Mouse (Mus musculus) CH12.LX (cell line): ENCODE data around the gene Epb41l5. TPM values are rescaled to one million over a fixed set of nuclear protein-coding genes. Genes with fewer than 3 reads are reported as not detected.

Experiments used
- DNase-seq: peaks from one replicate; pipeline ENCODE4 v3.0.0-alpha.2; 2013; ENCODE audit errors: extremely low read depth
- H3K27ac ChIP-seq: 2 replicates; pipeline ENCODE4 v1.5.1; 2012; ENCODE audit warnings: low read depth, mild to moderate bottlenecking, control low read depth, moderate library complexity; ENCODE audit not compliant: insufficient read depth
- H3K27me3 ChIP-seq: replicated peaks from 2 replicates; pipeline ENCODE3; 2012; ENCODE audit warnings: inconsistent platforms
- H3K36me3 ChIP-seq, 2 experiments: replicated peaks in 1 of 2; 2 replicates each; pipeline versions ENCODE3 to v1.6.1; 2012; ENCODE audit warnings: inconsistent platforms in 1 of 2, low read length in 1 of 2, mild to moderate bottlenecking in 1 of 2, mixed read lengths in 1 of 2, moderate library complexity in 1 of 2; ENCODE audit not compliant: control insufficient read depth in 1 of 2, insufficient read depth in 1 of 2
- H3K4me1 ChIP-seq, 2 experiments: 2 replicates each; pipeline ENCODE4 v1.6.1; 2012; ENCODE audit warnings: inconsistent platforms in 1 of 2, moderate library complexity in 1 of 2; ENCODE audit not compliant: insufficient read depth in 2 of 2, control insufficient read depth in 1 of 2
- H3K4me2 ChIP-seq: 2 replicates; pipeline ENCODE4 v1.6.1; 2012; ENCODE audit warnings: low read depth, mild to moderate bottlenecking, control low read depth; ENCODE audit not compliant: poor library complexity, insufficient read depth, severe bottlenecking
- H3K4me3 ChIP-seq, 3 experiments: fragments of 150-350 bp in 1 of 3; sonication (generic) in 1 of 3; replicated peaks in 1 of 3; 2 replicates each; pipeline versions ENCODE3 to v1.5.1; 2011 to 2012; ENCODE audit warnings: low read depth in 2 of 3, low read length in 2 of 3, mild to moderate bottlenecking in 2 of 3, moderate library complexity in 2 of 3, control low read depth in 1 of 3, improper control_type of control experiment in 1 of 3, inconsistent platforms in 1 of 3, mixed read lengths in 1 of 3; ENCODE audit not compliant: poor library complexity in 1 of 3
- H3K79me2 ChIP-seq: replicated peaks from 2 replicates; pipeline ENCODE4 v1.6.1; 2012; ENCODE audit warnings: mild to moderate bottlenecking, moderate library complexity; ENCODE audit not compliant: control insufficient read depth, poor library complexity, insufficient read depth, severe bottlenecking; ENCODE audit errors: extremely low read depth
- H3K9ac ChIP-seq: 2 replicates; pipeline ENCODE4 v1.6.1; 2012; ENCODE audit warnings: low read depth, mild to moderate bottlenecking, control low read depth, moderate library complexity; ENCODE audit not compliant: insufficient read depth
- H3K9me3 ChIP-seq: replicated peaks from 2 replicates; pipeline ENCODE3; 2012; ENCODE audit warnings: low read length, inconsistent platforms, mixed read lengths
- CHD1 ChIP-seq: IDR thresholded peaks from 2 replicates; pipeline ENCODE4 v1.6.1; 2012; ENCODE audit warnings: low read depth, low read length, improper control_type of control experiment, inconsistent platforms
- ELF1 ChIP-seq: IDR thresholded peaks from 2 replicates; pipeline ENCODE4 v1.6.1; 2014; ENCODE audit warnings: low read depth, mild to moderate bottlenecking, inconsistent platforms, low read length, improper control_type of control experiment
- GABPA ChIP-seq: IDR thresholded peaks from 2 replicates; pipeline ENCODE4 v1.6.1; 2012; ENCODE audit warnings: low read depth, low read length, improper control_type of control experiment, inconsistent platforms; ENCODE audit not compliant: insufficient replicate concordance
- HCFC1 ChIP-seq: IDR thresholded peaks from 2 replicates; pipeline ENCODE4 v1.6.1; 2012; ENCODE audit warnings: low read depth, mild to moderate bottlenecking, inconsistent platforms, low read length, improper control_type of control experiment
- JUN ChIP-seq: IDR thresholded peaks from 2 replicates; pipeline ENCODE4 v1.6.1; 2011; ENCODE audit warnings: low read depth, mild to moderate bottlenecking, low read length, improper control_type of control experiment, moderate library complexity; ENCODE audit not compliant: insufficient read depth
- MAFK ChIP-seq: IDR thresholded peaks from 2 replicates; pipeline ENCODE4 v1.6.1; 2011; ENCODE audit warnings: low read length, improper control_type of control experiment; ENCODE audit not compliant: insufficient replicate concordance
- MAX ChIP-seq: IDR thresholded peaks from 2 replicates; pipeline ENCODE4 v1.6.1; 2011; ENCODE audit warnings: low read length, improper control_type of control experiment
- NELFE ChIP-seq: IDR thresholded peaks from 2 replicates; pipeline ENCODE4 v1.6.1; 2011; ENCODE audit warnings: low read depth, low read length, improper control_type of control experiment
- NRF1 ChIP-seq: IDR thresholded peaks from 2 replicates; pipeline ENCODE4 v1.6.1; 2014; ENCODE audit warnings: low read depth, mild to moderate bottlenecking, inconsistent platforms, low read length, improper control_type of control experiment, moderate library complexity
- PAX5 ChIP-seq: IDR thresholded peaks from 2 replicates; pipeline ENCODE4 v1.6.1; 2012; ENCODE audit warnings: low read length, inconsistent platforms, mixed read lengths
- POLR2A ChIP-seq: IDR thresholded peaks from 2 replicates; pipeline ENCODE4 v1.6.1; 2011; ENCODE audit warnings: low read depth, mild to moderate bottlenecking, improper control_type of control experiment, low read length
- SIN3A ChIP-seq: IDR thresholded peaks from 2 replicates; pipeline ENCODE4 v1.6.1; 2012; ENCODE audit warnings: low read length, improper control_type of control experiment, inconsistent platforms
- TCF12 ChIP-seq: IDR thresholded peaks from 2 replicates; pipeline ENCODE4 v1.6.1; 2014; ENCODE audit warnings: low read depth, mild to moderate bottlenecking, inconsistent platforms, low read length, improper control_type of control experiment
- UBTF ChIP-seq: IDR thresholded peaks from 2 replicates; pipeline ENCODE4 v1.6.1; 2012; ENCODE audit warnings: low read depth, mild to moderate bottlenecking, inconsistent platforms, low read length, improper control_type of control experiment, moderate library complexity
- USF2 ChIP-seq: conservative IDR thresholded peaks from 2 replicates; pipeline ENCODE4 v1.6.1; 2011; ENCODE audit warnings: low read depth, low read length, improper control_type of control experiment
- ZC3H11A ChIP-seq: IDR thresholded peaks from 2 replicates; pipeline ENCODE4 v1.6.1; 2012; ENCODE audit warnings: low read depth, mild to moderate bottlenecking, inconsistent platforms, low read length, improper control_type of control experiment
- ZMIZ1 ChIP-seq: IDR thresholded peaks from 2 replicates; pipeline ENCODE4 v1.6.1; 2012; ENCODE audit warnings: low read depth, mild to moderate bottlenecking, inconsistent platforms, low read length, improper control_type of control experiment
- ZNF384 ChIP-seq: IDR thresholded peaks from 2 replicates; pipeline ENCODE4 v1.6.1; 2012; ENCODE audit warnings: low read depth, low read length, improper control_type of control experiment, inconsistent platforms
- dilution Hi-C: fragments of 300-500 bp; cut with MboI; formaldehyde crosslinking; loops from 2 replicates; pipeline ENCODE4 v1.14.3; 2020; ENCODE audit warnings: low sequenced_read_pairs; ENCODE audit not compliant: extremely low pct_unique_long_range_greater_than_20kb, extremely low pct_ligation_motif_present
- in situ Hi-C: fragments of 300-500 bp; cut with MboI; formaldehyde crosslinking; loops from 3 replicates; pipeline ENCODE4 v1.14.3; 2019; ENCODE audit warnings: low sequenced_read_pairs, low pct_ligation_motif_present, low pct_unique_long_range_greater_than_20kb, mixed read lengths
- polyA plus RNA-seq: library from polyadenylated mRNA; unstranded; fragments of >175 nt; gene quantifications from 2 replicates; pipeline ENCODE4 v1.2.1, GENCODE M21; 2012; ENCODE audit warnings: low read depth; ENCODE audit not compliant: insufficient read length
- total RNA-seq, 2 experiments: library from RNA; depleted of rRNA; stranded (reverse); fragments of 300-350 nt in 1 of 2; fragments of >200 nt in 1 of 2; gene quantifications; 2 replicates each; pipeline ENCODE4 v1.2.3; 2012 to 2014

Gene Epb41l5
- total and polyA plus RNA-seq, 3 experiments = 3.8 to 4.5 (median 4.3) TPM

DNA sequence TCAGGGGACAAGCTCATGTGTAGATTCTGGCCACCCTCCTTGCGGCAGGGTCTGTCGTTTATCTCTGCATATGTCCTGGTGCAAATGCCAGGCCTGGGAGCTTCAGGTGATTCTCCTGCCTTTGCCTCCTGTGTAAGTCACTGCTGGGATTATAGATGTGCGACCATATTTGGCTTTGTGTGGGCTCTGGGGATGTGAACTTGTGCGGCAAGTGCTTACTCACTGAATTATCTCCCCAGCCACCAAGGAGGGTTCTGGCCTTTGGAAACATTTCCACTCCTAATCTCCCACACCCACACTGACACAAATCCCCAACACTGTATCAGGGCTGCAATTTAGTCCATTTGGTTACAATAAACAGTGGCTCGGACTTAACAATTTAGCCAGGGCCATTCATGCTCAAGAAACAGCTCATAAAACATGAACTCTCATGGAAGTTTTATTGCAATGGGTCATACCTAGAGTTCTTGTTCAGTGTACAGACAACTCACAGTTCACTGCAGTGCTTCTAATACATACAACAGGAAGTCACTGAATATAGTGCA is 104.1 kb downstream of the Epb41l5 start:
- no peak overlapping the region for H3K4me3 ChIP-seq
- DNase-seq = no peak
- H3K79me2 ChIP-seq = no peaks in the 10 kb centered on the region
- no peaks in the 10 kb centered on the region for H3K27me3 ChIP-seq
- in situ Hi-C loops = no loop called here
- H3K9ac ChIP-seq = no peak overlapping the region
- no peak overlapping the region for H3K27ac ChIP-seq
- H3K36me3 ChIP-seq = peaks cover 0 to 2% of the 10 kb centered on the region in 2 experiments
- dilution Hi-C loops = no loop called here
- H3K4me1 ChIP-seq = no peaks in the 10 kb centered on the region
- TF ChIP-seq POLR2A (no peak), ZNF384 (no peak)
- H3K9me3 ChIP-seq = no peaks in the 10 kb centered on the region
- no peak overlapping the region for H3K4me2 ChIP-seq

DNA sequence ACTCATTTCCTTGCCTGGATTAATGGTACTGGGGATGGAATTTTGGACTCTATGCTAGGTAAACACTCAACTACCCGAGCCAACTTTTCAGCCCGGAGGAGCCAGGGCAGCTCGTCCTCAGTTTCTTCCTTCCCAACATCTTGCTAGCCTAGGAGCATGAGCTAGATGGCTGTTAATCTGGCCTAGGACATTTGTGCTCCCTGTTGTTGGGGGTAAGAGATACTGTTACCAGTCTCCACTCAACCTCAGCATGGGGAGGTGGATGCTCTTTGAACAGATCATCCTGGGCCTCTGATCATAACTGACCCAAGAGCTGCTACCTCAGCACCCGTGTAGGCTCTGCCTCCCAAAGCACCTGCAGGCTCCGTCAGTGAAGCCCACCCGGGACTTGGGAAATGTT is 105.5 kb downstream of the Epb41l5 start:
- H3K27me3 ChIP-seq = no peaks in the 10 kb centered on the region
- no peak overlapping the region for H3K4me2 ChIP-seq
- TF ChIP-seq NELFE = no peak
- TF ChIP-seq, all 38 proteins: peak for 0
- in situ Hi-C loops (no loop called here), dilution Hi-C loops (no loop called here)
- Histone ChIP-seq H3K9ac (no peak overlapping the region), H3K79me2 (no peaks in the 10 kb centered on the region), H3K9me3 (no peaks in the 10 kb centered on the region), H3K4me3 (no peak overlapping the region), H3K4me1 (peaks cover 0 to 5% of the 10 kb centered on the region in 2 experiments; a peak in 1 of 4 replicates), H3K27ac (no peak overlapping the region), H3K36me3 (peaks cover 0 to 2% of the 10 kb centered on the region in 2 experiments)
- DNase-seq = no peak

DNA sequence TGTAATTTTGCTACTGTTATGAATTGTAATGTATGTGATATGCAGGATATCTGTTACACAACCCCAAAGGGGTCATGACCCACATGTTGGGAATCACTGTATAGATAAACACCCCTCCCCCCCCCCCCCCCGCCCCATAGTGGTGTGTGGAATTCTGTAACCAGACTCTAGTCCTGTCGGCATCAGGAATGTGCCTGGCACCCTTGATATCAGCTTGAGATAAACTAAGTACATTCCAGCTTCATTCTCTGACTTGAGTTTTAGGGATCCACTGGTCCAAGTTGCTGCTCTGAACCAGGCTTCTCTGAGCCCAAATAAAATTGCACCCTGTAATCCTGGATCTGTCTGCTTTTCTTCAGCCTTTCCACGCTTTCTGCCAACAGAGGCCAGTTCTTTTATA is 107.2 kb downstream of the Epb41l5 start:
- in situ Hi-C loops (no loop called here), dilution Hi-C loops (no loop called here)
- peaks cover 0 to 5% of the 10 kb centered on the region in 2 experiments; a peak in 1 of 4 replicates for H3K4me1 ChIP-seq
- no peak overlapping the region for H3K4me3 ChIP-seq
- no peak overlapping the region for H3K9ac ChIP-seq
- peaks cover 0 to 2% of the 10 kb centered on the region in 2 experiments for H3K36me3 ChIP-seq
- no peak overlapping the region for H3K27ac ChIP-seq
- H3K79me2 ChIP-seq = no peaks in the 10 kb centered on the region
- no peaks in the 10 kb centered on the region for H3K27me3 ChIP-seq
- H3K9me3 ChIP-seq = no peaks in the 10 kb centered on the region
- no peak for DNase-seq
- TF ChIP-seq UBTF (no peak), PAX5 (no peak), JUN (no peak), HCFC1 (no peak), ELF1 (no peak), MAFK (no peak), MAX (no peak), NELFE (no peak), TCF12 (no peak), GABPA (no peak), USF2 (no peak), ZMIZ1 (no peak), NRF1 (no peak), SIN3A (no peak), CHD1 (no peak), ZC3H11A (no peak), POLR2A (no peak)
- H3K4me2 ChIP-seq = no peak overlapping the region
